Mouse (Mus musculus) limb, embryonic 14.5 days (tissue): ENCODE results near the gene Adamtsl1. TPM values are rescaled to one million over a fixed set of nuclear protein-coding genes. Genes with fewer than 3 reads are reported as not detected.

Source experiments
- ATAC-seq: fragments of 200-750 bp; cut with Nextera tagmentation; 2 replicates; pipeline ENCODE4 v1.8.0; 2017; ENCODE audit warnings: low read depth, moderate number of reproducible peaks, moderate TSS enrichment; ENCODE audit not compliant: low FRiP score
- DNase-seq: peaks from one replicate; pipeline ENCODE4 v3.0.0-alpha.2; 2015; ENCODE audit warnings: low spot score
- H3K27ac ChIP-seq: fragments of 300-500 bp; sonication (generic); replicated peaks from 2 replicates; pipeline ENCODE4 v1.5.1; 2014; ENCODE audit warnings: low read depth, mild to moderate bottlenecking, low read length, moderate library complexity, mixed read lengths
- H3K27me3 ChIP-seq: fragments of 300-500 bp; sonication (generic); 2 replicates; pipeline ENCODE4 v1.6.1; 2014; ENCODE audit warnings: low read length, mixed read lengths; ENCODE audit not compliant: control insufficient read depth, insufficient read depth
- H3K36me3 ChIP-seq: fragments of 300-500 bp; sonication (generic); 2 replicates; pipeline ENCODE4 v1.6.1; 2014; ENCODE audit warnings: mild to moderate bottlenecking, low read length, moderate library complexity, mixed read lengths; ENCODE audit not compliant: control insufficient read depth, insufficient read depth
- H3K4me1 ChIP-seq: fragments of 300-500 bp; sonication (generic); 2 replicates; pipeline ENCODE4 v1.6.1; 2014; ENCODE audit warnings: antibody characterized with exemption, low read length, mixed read lengths; ENCODE audit not compliant: control insufficient read depth, insufficient read depth
- H3K4me2 ChIP-seq: fragments of 300-500 bp; sonication (generic); replicated peaks from 2 replicates; pipeline ENCODE4 v1.6.1; 2014; ENCODE audit warnings: low read depth, mild to moderate bottlenecking, low read length, moderate library complexity; ENCODE audit not compliant: severe bottlenecking
- H3K4me3 ChIP-seq: fragments of 300-500 bp; sonication (generic); replicated peaks from 2 replicates; pipeline ENCODE4 v1.5.1; 2014; ENCODE audit warnings: low read length
- H3K9ac ChIP-seq: fragments of 300-500 bp; sonication (generic); 2 replicates; pipeline ENCODE4 v1.6.1; 2014; ENCODE audit warnings: mild to moderate bottlenecking, low read depth, low read length, moderate library complexity; ENCODE audit not compliant: severe bottlenecking
- H3K9me3 ChIP-seq: fragments of 300-500 bp; sonication (generic); 2 replicates; pipeline ENCODE4 v1.6.1; 2016; ENCODE audit warnings: low read length; ENCODE audit not compliant: control insufficient read depth
- POLR2A ChIP-seq: fragments of 200-500 bp; IDR thresholded peaks from 2 replicates; pipeline ENCODE4 v1.8.0; 2012; ENCODE audit warnings: inconsistent platforms, mild to moderate bottlenecking, moderate library complexity, borderline replicate concordance; ENCODE audit not compliant: insufficient read depth, insufficient read length; ENCODE audit errors: extremely low read depth
- WGBS: fragments of 180-500 bp; shearing (Covaris S2); extraction: QIAGEN DNeasy Blood & Tissue Kit; methylation state at CpG from one replicate; pipeline ENCODE4 v1.1.7; 2014; 5-methylcytosine and 5-hydroxymethylcytosine counted together
- polyA plus RNA-seq, 2 experiments: library from polyadenylated mRNA; depleted of rRNA in 1 of 2; stranded (reverse) in 1 of 2; unstranded in 1 of 2; fragments of >200 nt; fragmentation: Nextera tagmentation in 1 of 2; extraction: Ambion mirVana in 1 of 2; gene quantifications; 2 replicates each; pipeline versions ENCODE4 v1.2.1 to v1.2.3; 2012 to 2014

The Adamtsl1 gene
- polyA plus RNA-seq, 2 experiments: 22.9 to 47.5 TPM

DNA sequence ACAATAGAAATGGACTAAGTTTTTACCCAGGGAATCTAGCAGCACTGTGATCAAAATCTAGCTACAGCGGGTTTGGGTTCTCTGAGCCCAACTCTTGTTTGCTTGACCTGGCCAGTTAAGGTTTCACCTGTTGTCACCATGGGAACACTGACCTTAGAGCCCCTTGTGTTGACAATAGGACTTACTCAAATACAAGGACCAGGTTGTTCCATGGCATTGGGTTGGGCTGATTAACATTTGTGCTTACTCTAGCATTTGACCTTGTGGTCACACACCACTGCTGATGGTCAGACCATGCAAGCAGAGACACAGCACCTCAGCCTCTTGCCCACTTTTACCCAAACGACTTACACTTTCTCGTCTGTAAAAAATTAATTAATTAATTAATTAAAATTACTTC, 922.4 kb downstream of the Adamtsl1 start:
- ATAC-seq (no peak), DNase-seq (no peak)
- Histone ChIP-seq H3K9me3 (no peaks in the 10 kb centered on the region), H3K27ac (no peak overlapping the region), H3K4me3 (no peak overlapping the region), H3K4me1 (peaks cover 23% of the 10 kb centered on the region), H3K36me3 (no peaks in the 10 kb centered on the region), H3K9ac (no peak overlapping the region), H3K27me3 (no peaks in the 10 kb centered on the region), H3K4me2 (no peak overlapping the region)
- TF ChIP-seq POLR2A: no peak
- 89% methylated on average over 3 of the region's 3 CpGs for WGBS

DNA sequence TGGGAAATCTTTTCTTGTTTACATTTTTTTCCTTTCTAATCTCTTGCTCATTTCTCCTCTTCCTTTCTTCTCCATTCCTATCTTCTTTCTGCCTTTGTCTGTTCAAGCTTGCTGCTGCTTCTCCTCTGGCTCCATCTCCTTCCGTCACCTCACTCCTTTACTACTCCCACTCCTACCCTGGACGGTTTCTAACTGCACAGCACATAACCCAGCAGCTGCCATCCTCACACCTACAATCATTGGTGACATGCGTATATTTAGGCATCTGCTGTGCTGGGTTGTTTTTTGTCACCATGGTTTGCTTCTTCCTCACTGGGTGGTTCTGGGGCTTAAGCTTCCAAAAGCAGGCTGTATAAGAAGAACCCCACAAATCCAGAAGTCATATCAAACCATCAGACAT, 936.5 kb downstream of the Adamtsl1 start:
- Histone ChIP-seq H3K9me3 (no peaks in the 10 kb centered on the region), H3K27me3 (no peaks in the 10 kb centered on the region), H3K27ac (no peak overlapping the region), H3K4me1 (no peaks in the 10 kb centered on the region), H3K4me3 (no peak overlapping the region), H3K9ac (no peak overlapping the region), H3K36me3 (no peaks in the 10 kb centered on the region), H3K4me2 (no peak overlapping the region)
- ATAC-seq (no peak), DNase-seq (peak; percentile 1)
- TF ChIP-seq POLR2A: no peak
- 84% methylated on average over 3 of the region's 3 CpGs for WGBS

DNA sequence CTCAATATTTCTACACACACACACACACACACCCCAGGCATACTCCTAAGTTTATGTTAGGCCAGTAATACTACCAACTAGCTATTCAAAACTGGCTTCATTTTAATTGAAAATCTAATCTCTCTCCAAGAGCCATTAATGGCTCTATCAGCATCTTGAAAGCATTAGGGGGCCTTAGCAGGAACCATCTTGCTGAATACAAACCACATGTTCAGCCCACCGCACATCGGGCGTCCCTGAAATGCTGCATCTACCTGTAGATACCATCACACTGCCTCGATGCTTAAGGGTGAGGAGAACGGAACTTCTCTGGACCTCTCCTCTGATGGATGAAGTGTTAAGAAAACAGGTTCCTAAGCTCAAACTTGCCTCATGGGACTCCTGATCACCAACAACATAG, 950.8 kb downstream of the Adamtsl1 start:
- WGBS: 23% methylated on average over 5 of the region's 5 CpGs
- H3K4me2 ChIP-seq: no peak overlapping the region
- DNase-seq: peak; percentile 35
- no peaks in the 10 kb centered on the region for H3K9me3 ChIP-seq
- peaks cover 6% of the 10 kb centered on the region; the same call in 1 of the 2 replicates for H3K4me1 ChIP-seq
- no peak overlapping the region for H3K4me3 ChIP-seq
- no peaks in the 10 kb centered on the region for H3K36me3 ChIP-seq
- no peaks in the 10 kb centered on the region for H3K27me3 ChIP-seq
- TF ChIP-seq POLR2A: no peak
- H3K27ac ChIP-seq: no peak overlapping the region
- no peak; the same call in 1 of the 2 replicates for ATAC-seq
- no peak overlapping the region for H3K9ac ChIP-seq
